Mouse (Mus musculus) bone marrow, adult 2 months (tissue): ENCODE measurements around the gene Gh.

ENCODE experiments used
- CTCF ChIP-seq: fragments of 200-500 bp; IDR thresholded peaks from 2 replicates; pipeline ENCODE4 v1.5.1; 2011; ENCODE audit warnings: low read length, control low read depth; ENCODE audit not compliant: control insufficient read depth, insufficient read depth
- POLR2A ChIP-seq: fragments of 200-500 bp; IDR thresholded peaks from 2 replicates; pipeline ENCODE4 v1.6.1; 2011; ENCODE audit warnings: low read depth, mild to moderate bottlenecking, control low read depth, low read length, borderline replicate concordance; ENCODE audit not compliant: control insufficient read depth

- no peak for TF ChIP-seq CTCF
- no peak for TF ChIP-seq POLR2A
Observed at GRCm38 (mm10) chr11:106324858-106325257, 23.2 kb upstream of the Gh start.
